Mouse (Mus musculus) layer of hippocampus, adult 9-10 months (tissue): ENCODE results near the gene Setd1a.
A peak's percentile ranks its signal among the peaks of the same experiment; 100 is the strongest.

ENCODE experiments used
- DNase-seq: peaks from one replicate; pipeline ENCODE4 v3.0.0; 2022; ENCODE audit warnings: low spot score

The Setd1a gene

DNA sequence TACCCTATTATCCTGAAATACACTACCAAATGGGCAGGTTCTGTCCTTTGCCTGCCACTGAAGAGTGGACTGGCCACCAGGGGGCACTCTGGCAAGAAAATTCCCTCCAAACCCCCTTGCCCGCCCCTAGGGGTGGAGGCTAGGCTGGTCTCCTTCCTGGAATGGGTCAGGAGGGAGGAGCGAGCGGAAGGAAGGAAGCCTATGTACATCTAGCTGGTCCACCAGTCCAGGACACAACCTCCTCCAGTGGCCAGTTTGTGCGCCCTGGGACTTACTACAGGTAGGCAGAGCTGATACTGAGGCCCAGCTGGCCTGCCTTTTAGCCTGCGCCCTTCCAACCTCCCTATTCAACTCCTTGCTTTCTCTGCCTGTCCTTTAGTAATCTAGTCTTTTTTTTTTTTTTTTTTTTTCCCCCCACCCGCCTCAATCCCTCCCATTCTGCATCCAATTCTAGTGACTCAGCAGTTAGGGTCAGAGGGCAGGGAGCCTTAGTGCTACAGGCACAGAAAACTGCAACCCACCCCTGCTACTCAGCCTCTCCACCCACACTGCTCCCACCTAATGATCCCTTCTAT lies 24.1 kb downstream of the Setd1a start, which contains the start of gene Hsd3b7:
Gene Hsd3b7, plus strand, starts transcription at position 170 of the 575 bp plus-strand sequence.
- peak; percentile 86 for DNase-seq

DNA sequence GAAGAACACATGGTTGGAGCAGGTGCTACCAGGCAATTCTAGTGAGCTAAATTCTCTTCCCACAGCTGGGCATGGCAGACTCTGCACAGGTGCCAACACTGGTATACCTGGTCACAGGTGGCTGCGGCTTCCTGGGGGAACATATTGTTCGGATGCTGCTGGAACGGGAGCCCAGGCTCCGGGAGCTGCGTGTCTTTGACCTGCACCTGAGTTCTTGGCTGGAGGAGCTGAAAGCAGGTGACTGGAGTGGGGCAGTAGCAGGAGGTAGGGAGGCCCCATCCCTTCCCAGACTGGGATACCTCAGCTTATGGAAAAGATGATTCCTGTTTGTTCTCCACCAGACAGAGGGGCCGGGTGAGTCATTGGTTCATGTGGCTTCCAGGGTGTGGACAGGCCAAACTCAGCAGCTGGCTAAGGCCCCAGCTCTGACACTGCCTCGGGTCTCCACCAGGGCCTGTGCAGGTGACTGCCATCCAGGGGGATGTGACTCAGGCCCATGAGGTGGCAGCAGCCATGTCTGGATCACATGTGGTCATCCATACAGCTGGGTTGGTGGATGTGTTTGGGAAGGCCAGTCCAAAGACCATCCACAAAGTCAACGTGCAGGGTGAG lies 24.6 kb downstream of the Setd1a start:
- no peak for DNase-seq

DNA sequence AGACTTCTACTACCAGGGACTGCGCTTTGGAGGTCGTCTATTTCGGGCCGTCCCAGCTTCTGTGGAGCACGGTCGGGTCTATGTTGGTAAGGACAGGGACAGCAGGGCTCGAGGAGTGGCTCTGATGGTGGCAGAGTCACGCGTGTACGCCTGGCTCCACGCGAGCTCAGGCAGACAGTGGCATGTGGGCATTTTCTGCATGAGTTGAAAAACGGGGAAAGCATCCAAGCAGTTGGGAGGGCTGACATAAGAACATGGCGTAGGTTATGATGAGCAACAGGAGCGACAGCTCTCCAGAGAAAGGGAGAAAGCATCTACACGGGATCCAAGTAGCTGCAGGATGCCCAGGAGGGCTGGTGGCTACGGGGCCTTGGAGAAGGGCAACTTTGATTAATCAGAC lies 25.8 kb downstream of the Setd1a start:
- DNase-seq: no peak

DNA sequence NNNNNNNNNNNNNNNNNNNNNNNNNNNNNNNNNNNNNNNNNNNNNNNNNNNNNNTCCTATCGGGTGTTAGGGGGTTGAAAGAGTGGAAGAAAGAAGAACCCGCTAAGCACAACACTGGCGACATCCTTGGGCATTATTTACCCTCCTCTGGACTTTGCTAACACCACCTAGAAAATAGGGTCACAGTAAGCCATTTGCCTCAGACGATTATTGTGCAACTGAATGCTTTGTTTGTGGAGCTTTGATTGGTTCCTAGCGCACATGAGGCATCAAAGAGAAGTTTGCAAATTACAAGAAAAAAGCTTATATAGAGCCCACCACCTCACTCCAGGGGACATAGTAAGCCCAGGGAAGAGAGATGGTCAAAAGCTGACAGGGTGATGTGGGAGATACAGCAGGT lies 32.4 kb downstream of the Setd1a start:
- DNase-seq: no peak

DNA sequence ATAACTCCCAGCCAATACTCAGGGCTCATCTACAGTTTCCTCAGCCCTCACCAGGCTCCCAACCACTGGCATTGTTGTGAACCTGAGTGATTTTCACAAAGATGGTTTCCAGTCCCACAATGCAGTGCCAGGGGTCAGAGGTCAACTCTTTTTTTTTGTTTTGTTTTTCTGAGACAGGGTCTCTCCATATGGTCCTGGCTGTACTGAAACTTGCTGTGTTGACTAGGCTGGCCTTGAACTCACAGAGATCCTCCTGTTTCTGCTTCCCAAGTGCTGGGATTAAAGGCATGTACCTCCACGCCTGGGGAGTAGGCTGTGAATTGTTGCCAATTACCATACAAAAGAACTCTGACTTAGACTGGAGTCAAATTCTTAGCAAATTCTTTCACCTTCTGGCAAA lies 33.4 kb downstream of the Setd1a start:
- DNase-seq: no peak

DNA sequence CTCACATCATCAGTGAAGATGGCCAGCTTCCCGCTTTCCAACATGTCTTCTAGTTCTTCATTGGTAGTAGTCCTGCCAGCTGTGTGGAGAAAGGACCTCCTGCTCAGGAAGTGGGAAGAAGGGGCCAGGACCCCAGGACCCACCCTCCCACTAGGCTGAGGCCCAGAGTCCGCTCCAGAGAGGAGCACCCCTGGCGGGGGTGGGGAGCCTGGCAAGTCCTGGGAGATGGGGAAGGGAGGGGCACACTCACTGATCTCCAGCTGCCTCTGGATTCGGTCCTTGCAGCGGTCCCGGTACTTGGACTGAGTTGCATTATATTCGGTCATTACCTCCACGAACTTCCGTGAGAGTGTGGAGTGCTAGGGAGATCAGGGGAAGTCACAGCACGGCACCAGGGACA lies 34.2 kb downstream of the Setd1a start:
- no peak for DNase-seq

DNA sequence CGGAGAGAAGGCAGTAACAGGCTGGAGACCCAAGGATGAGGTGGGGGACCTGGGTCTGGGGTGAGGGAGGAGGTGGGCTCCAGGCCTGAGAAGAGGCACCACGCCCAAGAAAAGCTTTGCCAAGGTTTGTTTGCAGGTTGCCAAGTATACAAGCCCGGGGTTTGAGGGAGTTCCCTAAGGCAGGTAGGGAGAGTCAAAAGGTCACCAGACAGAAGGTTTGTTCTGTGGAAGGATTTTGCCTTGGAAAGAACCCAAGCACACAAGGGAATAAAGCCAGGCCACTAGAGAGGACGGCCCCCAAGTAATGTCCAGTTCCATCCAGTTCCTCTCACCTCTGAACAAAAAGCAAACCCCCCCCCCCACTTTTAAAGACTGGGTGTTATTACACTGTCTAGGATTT lies 34.8 kb downstream of the Setd1a start:
- no peak for DNase-seq

DNA sequence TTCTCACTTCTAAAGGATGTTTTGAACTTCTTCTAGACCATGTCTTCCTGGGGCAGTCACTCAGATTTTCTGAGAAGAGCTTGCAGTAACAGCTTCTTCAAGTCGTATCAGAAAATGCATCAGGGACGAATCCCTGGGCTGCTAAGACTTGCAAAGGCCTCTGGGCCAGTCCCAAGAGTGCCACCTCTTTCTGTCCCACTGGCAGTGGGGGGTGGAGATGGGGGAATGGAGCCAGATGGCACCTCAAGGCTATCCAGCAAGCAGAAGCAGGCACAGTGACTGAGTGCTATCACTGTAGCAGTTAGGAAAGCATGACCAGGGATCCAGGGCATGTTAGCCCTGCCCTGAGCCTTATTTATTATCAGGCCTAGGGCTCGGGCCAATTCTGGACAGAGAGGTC lies 35.8 kb downstream of the Setd1a start:
- no peak for DNase-seq

DNA sequence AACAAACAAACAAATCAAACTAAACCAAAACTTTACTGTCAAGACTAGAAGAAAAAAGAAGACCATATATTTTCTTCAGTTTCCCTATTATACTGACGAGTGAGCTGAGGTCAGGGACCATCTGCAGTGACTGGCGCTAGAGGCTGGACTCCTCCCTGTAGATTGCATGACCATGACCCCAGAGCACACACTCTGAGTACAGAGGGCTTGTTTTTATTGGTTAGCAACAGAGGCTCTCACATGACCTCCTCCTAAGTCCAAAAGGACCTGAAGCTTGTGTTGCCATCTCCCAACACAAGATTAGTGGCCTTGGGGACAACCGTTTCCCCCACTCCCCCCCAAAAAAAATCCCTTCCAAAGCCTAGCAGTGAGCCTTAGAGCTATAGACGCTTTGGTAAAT lies 37.4 kb downstream of the Setd1a start:
- DNase-seq: no peak

DNA sequence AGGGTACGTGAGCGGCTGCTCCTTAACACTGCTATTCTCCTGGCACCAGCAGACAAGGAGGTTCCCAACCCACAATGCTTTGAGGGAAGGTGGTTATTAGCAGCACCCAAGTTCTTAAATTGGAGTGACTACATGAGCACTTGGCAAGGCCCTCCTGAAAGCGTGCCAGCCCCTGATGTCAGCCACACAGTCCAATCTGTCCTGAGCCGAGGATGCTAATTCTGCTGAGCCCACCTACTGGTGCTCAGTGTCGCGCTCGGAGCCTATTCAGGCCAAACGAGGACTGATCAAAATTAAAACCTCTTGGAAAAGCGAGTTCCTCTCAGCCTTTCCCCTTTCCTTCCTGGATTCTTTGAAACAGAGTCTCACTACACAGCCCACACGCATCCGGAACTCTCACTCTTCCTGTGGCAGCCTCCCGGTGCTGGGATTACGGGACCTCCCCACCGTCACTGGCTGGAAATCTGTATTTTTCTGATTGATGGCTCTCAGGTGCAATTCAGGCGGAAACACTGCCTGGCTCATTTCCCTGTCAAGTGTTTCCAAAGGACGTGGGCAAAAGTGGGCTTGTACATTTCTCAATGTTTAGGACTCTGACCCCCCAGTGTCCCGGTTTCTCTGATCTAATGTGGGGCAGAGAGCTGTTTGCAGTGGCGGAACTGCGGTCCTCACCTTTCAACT lies 37.9 kb downstream of the Setd1a start:
- no peak for DNase-seq

DNA sequence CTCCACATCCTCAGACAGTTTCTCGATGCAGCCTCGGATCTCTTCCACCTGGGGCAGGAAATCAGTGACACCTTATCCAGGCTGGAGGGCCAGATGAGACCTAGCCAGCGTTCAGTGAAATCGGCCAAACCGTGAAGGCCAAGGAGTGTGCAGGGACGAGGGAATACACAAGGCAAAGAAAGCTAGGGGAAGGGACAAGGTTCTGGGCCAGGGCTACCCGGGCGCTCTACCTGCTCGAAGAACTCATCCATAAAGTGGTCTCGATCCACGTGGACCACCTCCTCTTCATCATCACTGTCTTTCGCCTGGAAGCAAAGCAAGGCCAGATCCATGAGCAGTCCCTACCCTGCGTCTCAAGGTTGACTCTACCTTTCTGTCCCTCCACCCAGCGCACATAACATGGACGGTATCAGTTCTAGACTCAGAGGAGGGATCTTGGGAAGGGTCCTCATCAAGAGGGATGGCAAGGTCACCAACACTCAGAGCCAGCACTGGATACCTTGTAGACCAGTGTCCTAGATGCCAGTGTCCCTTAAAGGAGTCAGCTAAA lies 38.7 kb downstream of the Setd1a start:
- DNase-seq: no peak

DNA sequence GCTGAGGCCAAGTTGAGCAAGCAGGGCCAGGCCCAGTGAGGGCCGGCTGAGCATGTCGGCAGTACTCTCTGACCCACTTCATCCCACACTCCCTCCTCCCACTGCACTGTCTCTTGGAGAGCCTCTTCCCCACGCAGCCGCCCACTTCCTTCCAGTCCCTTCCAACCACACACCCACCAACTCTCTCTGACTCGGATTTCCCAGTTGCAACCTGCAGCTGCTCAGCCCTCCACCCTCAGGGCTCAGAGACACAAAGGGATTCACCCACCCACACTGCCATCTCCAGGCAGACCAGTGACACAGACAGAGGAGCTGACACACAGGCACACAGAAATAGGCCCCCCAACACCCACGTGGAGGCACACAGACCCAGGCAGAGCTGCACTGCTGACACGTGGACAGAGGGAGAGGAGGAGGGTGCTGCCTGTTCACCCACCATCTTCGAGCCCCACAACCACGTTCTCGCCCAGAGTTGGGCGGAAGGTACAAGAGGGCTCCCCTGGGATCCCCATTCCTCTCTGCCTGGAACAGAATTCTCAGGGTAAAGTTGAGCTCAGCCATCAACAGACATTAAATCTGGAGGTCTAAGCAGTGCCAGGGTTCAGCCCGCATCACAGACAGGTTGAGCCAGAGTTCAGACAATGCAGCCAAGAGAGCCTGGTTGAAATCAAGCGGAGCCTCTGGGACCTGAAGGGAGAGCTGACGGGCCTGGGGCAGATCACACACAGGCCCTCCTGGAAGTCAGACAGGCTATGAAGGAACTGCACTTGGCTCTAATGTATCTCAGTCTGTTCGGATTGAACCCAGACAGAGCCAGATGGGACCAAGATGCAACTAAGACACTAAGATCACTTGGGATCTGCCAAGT lies 39.7 kb downstream of the Setd1a start:
- peak; percentile 59 for DNase-seq

DNA sequence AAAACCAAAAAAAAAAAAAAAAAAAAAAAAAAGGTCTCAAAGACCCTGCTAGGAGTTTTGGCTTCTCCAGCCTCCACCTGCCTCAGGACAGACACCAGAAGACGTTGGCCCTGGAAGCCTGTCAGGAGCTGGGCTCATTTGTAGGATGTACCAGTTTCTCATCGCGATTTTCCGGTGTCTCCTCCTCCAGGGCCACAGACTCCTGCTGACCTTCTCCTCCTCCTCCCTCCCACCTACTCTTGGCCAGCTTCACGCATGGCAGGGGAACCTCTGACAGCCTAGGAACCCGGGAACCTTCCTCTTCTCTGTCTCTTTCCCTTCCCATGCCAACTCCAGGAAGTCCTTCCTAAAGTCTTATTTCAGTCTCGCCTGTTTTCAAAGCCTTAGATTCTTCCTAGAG lies 40.6 kb downstream of the Setd1a start:
- DNase-seq: no peak

DNA sequence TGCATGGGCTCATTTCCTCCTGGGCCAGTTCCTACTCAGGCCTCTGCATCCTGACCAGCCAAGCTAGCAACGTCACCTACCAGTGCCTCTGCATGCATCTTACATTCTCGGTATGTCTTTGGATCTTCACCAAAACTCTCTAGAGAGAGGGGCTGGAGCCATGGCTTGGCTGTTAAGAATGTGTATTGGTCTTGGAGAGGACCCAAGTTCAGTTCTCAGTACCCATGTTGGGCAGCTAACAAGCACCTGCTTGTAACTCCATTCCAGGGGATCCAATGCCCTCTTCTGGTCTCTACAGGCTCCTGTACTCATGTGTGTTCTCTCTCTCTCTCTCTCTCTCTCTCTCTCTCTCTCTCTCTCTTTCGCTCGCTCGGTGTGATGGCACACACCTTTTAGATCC lies 41.3 kb downstream of the Setd1a start:
- no peak for DNase-seq

DNA sequence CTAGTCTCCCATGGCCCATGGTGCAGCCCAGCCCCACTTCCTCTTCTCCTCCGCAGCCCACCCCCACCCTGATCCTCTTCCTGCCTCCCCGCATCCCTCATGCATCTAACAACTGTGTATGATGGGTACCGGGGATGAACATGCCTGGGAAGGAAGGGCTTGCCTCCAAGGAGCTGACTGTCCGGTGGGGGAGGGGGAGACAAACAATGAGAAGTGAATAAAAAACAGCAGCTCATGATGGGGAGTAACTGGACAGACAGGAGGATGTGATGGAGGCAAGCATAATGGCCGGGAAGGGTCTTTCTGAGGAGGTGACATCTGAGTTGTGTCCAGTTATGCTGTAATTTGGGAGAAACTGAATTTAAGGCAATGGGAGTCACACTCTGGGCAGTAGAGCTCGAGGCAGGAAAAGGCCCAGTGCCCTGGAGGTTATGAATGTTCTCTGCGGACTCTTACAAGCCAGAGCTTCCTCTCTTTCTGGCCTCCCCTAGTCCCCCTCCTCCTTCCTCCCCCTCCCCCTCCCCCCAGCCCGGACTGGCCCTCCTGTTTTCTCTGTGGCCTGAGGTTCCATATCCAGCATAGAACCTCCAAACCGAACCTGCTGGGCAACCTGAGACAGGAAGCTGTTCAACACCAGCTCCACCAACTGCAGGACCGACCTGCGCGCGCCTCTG lies 44.5 kb downstream of the Setd1a start:
- no peak for DNase-seq

DNA sequence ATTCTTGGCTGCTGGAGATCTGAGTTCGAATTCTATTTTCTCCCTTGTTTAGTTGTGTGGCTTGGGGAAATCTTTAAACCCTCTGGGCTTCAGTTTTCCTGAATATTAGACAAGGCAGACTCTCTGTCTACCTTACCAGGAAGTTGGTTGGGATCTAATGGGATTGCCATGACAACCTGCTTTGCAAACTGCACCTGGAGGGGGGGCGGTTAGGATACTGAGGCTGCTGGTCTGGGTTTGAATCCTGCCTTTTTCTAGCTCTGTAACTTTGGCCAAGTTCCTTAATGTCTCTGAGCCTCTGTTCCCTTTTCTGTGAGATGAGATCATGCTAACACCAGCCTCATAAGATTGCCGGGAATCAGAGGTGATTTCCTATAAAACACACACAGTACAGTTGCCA lies 46.0 kb downstream of the Setd1a start:
- no peak for DNase-seq

DNA sequence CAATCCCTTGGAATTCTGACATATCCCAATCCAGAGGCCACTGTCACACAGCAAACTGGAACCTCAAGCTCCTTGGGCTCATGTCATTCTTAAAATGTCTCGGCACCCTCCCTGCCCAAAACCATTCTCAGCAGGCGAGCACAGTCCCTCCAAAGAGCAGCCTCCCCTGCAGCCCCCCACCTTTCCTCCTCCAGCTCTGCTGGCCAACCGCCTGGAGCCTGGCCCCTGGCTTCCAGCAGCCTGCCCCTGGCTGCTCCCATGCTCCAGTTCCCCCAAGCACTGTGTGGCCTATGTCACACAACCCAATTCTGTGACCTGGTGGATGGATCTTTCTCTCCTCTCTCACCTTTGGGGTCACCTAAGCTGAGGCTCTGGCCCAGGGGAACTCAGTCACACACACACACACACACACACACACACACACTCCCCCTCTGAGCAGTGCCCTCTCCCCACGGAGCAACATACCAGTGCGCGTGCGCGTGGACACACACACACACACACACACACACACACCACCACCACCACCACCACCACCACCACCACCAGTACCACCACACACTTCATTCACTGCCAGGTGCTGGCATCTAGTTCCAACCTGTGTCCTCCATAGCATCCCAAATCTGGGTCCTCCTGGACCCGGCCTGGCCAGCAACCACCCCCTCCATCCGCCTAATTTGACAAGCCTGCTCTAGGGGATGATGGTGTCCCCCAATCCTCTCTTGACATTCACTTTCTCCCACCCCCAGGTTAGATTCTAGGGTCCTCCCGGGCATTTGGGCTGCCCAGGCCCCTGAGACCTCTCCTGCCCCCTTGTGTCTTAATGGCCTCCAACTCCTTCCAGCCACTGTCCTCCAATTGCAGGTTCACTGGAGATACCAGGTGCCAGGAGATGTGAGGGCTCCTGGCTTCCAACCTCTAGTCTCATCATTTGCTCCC lies 47.0 kb downstream of the Setd1a start:
- DNase-seq: no peak

DNA sequence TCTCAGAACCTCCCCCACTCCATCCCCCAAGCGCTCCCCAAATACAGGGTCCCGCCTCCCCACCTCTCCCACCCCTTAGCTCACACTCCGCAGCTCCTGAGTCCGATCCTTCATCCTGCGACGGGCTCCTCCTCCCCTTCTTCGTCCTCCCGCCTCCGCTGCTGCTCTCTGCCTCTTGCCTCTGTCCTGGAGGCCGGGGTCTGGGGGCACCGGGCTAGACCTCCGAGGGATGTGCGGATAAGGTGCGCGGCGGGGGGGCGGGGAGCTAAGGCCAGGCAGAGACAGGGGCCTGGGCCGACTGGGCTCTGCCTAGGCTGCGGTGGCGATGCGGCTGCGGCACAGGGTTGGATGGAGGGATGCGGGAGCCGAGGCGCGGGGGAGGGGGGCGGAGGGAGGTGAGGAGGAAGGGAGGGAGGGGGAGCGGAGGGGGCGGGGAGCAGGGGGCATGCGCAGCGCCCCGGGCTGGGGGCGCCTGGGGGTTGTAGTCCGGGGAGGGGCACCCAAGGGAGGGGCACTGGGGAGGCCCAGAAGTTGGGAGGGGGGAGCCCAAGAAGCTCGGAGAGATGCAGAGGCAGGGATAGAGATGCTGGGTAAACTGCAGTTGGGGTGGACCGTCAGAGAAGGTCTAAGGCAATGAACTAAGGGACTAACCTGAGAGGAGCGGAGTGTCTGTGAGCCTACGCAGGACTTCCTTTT lies 47.9 kb downstream of the Setd1a start, which contains the start of the genes Stx4a and Stx1b:
Gene Stx4a, plus strand, starts transcription at position 119 of the 696 bp plus-strand sequence.
Gene Stx1b, minus strand, starts transcription at position 374 of the 696 bp plus-strand sequence.
- no peak for DNase-seq

DNA sequence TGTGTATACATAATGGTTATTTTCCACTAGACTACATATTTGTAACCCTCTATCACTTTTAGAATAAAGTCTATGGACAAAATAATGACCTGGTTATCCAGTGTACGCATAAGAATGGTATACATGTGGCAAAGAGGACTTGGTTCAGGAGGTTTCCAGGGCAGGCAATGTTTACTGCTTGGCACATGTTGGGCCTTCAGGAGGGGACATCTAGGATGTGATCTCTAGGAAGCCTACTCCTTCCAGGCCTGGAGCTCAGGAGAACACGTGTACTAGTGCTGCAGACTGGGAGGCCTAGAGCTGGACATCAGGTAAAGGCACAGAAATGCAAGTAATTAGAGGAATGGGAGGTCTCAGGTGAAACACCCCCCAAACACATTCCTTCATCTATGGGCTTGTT lies 59.1 kb downstream of the Setd1a start:
- no peak for DNase-seq

DNA sequence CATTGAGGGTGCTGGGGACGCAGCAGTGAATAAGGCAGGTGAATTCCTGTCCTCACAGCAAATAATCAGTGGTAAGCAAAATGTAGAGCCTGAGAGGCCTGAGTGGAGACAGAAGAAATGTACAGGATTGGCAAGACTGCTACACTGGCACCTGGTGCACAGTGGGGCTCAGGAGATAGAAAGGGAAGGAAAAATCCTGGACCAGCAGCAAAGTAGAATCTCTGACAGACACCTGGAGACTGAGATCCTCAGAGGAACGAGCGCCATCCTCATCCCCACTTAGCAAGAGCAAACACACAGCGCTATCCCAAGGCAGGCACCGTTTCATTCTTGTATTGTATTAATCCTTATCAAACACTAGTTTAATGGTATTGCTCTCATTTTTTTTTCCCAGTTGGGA lies 61.0 kb downstream of the Setd1a start:
- no peak for DNase-seq
